Mouse (Mus musculus): ENCODE measurements at regions not wholly inside any gene's neighbourhood (a gene's known extent, or its start where the extent isn't known, plus 50 kb on each side); places are given as distances from the start of the nearest gene placed in this dataset.

DNA sequence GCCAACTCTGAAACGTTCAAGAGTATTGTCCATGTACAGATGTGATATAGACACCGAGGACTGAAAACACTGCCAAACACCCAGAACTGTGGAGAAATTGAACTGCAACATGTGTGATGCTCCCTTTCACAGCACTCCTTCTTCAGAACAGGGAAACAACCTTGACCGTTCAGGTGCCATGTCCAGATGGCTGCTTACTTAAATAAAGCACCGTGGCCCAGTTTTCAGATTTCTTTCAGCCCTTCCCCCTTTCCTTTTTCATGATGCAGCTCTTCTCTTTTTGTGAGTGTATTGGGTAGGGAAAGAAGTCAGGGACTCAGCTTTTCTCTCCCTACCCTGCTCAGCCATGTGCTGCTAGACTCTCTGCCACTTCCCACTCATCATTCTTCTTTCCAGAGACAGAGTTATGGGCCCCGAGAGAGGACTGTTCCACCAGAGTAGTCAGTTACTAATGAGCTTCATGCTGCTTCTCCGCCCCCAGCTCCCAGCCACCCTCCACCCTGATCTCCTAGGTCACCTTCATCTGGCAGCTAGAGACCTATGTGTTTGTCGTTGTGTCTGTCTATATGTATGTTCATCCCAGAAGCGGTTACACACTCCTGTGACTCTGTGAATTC is 74.3 kb upstream of the Astn2 start:
- DNase-seq (ENCODE audit: low spot score in 2 of 2), result no peak

All from right cerebral cortex, postnatal 10 days (tissue).